Mouse (Mus musculus) hindbrain, postnatal 0 days (tissue): Measurements from ENCODE around the gene Gmpr. TPM values are rescaled to one million over a fixed set of nuclear protein-coding genes. Genes with fewer than 3 reads are reported as not detected.

Source experiments
- ATAC-seq: fragments of 200-750 bp; cut with Nextera tagmentation; 2 replicates; pipeline ENCODE4 v1.8.0; 2017; ENCODE audit warnings: mild to moderate bottlenecking, moderate TSS enrichment, moderate library complexity
- DNase-seq: peaks from one replicate; pipeline ENCODE4 v3.0.0-alpha.2; 2015; ENCODE audit warnings: low spot score
- H3K27ac ChIP-seq: fragments of 300-500 bp; sonication (generic); 2 replicates; pipeline ENCODE4 v1.5.1; 2014; ENCODE audit warnings: mild to moderate bottlenecking
- H3K27me3 ChIP-seq: fragments of 300-500 bp; sonication (generic); 2 replicates; pipeline ENCODE4 v1.6.1; 2014; ENCODE audit warnings: low read length, mixed read lengths; ENCODE audit not compliant: insufficient read depth
- H3K36me3 ChIP-seq: fragments of 300-500 bp; sonication (generic); 2 replicates; pipeline ENCODE4 v1.6.1; 2014; ENCODE audit warnings: low read length, mixed read lengths; ENCODE audit not compliant: insufficient read depth
- H3K4me1 ChIP-seq: fragments of 300-500 bp; sonication (generic); 2 replicates; pipeline ENCODE4 v1.6.1; 2014; ENCODE audit warnings: antibody characterized with exemption, low read length, mixed read lengths; ENCODE audit not compliant: insufficient read depth
- H3K4me2 ChIP-seq: fragments of 300-500 bp; sonication (generic); 2 replicates; pipeline ENCODE4 v1.6.1; 2014; ENCODE audit warnings: low read depth, mild to moderate bottlenecking, low read length, moderate library complexity, mixed read lengths
- H3K4me3 ChIP-seq: fragments of 300-500 bp; sonication (generic); 2 replicates; pipeline ENCODE4 v1.5.1; 2014; ENCODE audit warnings: low read length
- H3K9ac ChIP-seq: fragments of 300-500 bp; sonication (generic); replicated peaks from 2 replicates; pipeline ENCODE4 v1.6.1; 2014; ENCODE audit warnings: mild to moderate bottlenecking, low read length, moderate library complexity, mixed read lengths
- H3K9me3 ChIP-seq: fragments of 300-500 bp; sonication (generic); 2 replicates; pipeline ENCODE4 v1.6.1; 2016; ENCODE audit warnings: low read length, mixed read lengths
- CTCF ChIP-seq: IDR thresholded peaks from 2 replicates; pipeline ENCODE4 v1.5.1; 2016; ENCODE audit warnings: antibody characterized with exemption, control low read depth, low read depth
- WGBS: fragments of 180-500 bp; shearing (Covaris S2); extraction: QIAGEN DNeasy Blood & Tissue Kit; methylation state at CpG from one replicate; pipeline ENCODE4 v1.1.7; 2014; 5-methylcytosine and 5-hydroxymethylcytosine counted together
- polyA plus RNA-seq: library from polyadenylated mRNA; unstranded; fragments of >200 nt; fragmentation: Nextera tagmentation; extraction: Ambion mirVana; gene quantifications from 2 replicates; pipeline ENCODE4 v1.2.1, GENCODE M21; 2015
- total RNA-seq: library from RNA; depleted of rRNA; stranded (reverse); fragments of >200 nt; gene quantifications from 2 replicates; pipeline ENCODE4 v1.2.3, GENCODE M21; 2014; rRNA removed

The Gmpr gene
- total and polyA plus RNA-seq, 2 experiments from 2014 or later: 27.9 to 41.5 TPM

DNA sequence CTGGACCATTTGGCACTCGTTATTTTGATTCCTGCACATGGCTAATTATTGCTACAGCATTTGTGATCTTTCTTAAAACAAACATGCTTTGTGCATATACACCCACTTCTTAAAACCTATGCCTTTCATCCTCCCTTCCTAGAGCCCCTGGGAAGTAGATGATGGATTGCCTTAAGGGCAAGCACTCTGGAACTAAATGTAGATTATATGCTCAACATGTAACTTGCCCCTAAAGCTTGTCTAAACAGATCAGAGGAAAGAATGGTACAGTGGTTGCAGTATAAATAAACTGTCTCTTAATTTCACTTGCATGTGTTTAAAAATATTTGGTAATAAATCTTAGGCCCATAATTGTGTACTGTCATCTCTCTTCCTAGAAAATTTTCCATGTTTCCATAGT lies 86.7 kb downstream of the Gmpr start:
- no peak for TF ChIP-seq CTCF

DNA sequence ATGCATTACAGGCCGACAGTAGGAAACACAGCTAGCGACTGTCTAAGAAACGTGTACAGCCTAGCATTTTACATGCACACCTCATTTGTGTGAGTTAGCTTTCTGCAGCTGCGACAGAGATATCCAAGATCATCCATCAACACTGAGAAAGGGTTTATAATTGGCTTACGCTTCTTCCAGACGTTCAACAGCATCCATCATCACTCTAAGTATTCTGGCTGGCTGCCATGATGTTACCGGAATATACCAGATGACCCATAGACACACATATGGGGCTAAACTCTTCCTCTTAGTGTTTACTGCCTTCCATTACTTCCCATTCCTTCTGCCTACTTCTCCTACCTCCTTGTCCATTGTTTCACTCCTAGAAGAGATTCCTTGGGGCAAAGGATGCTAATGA lies 88.2 kb downstream of the Gmpr start:
- TF ChIP-seq CTCF: no peak
- Histone ChIP-seq H3K4me2 (no peak overlapping the region), H3K36me3 (no peaks in the 10 kb centered on the region), H3K27me3 (no peaks in the 10 kb centered on the region), H3K4me1 (peaks cover 4% of the 10 kb centered on the region; the same call in 1 of the 2 replicates), H3K27ac (no peak overlapping the region), H3K9me3 (no peaks in the 10 kb centered on the region), H3K4me3 (no peak overlapping the region), H3K9ac (no peak overlapping the region)
- 42% methylated on average over 7 of the region's 7 CpGs for WGBS
- DNase-seq (peak; percentile 30), ATAC-seq (no peak)

More for the DNA sequence above, 86.7 kb downstream of the Gmpr start:
- no peak for ATAC-seq
- H3K27ac ChIP-seq: no peak overlapping the region
- 53% methylated on average over 1 of the region's 1 CpGs for WGBS
- no peak for DNase-seq
- no peak overlapping the region for H3K4me3 ChIP-seq
- H3K36me3 ChIP-seq: no peaks in the 10 kb centered on the region
- no peaks in the 10 kb centered on the region for H3K9me3 ChIP-seq
- H3K9ac ChIP-seq: no peak overlapping the region
- no peak overlapping the region for H3K4me2 ChIP-seq
- no peaks in the 10 kb centered on the region for H3K27me3 ChIP-seq
- H3K4me1 ChIP-seq: peaks cover 3% of the 10 kb centered on the region; the same call in 1 of the 2 replicates

DNA sequence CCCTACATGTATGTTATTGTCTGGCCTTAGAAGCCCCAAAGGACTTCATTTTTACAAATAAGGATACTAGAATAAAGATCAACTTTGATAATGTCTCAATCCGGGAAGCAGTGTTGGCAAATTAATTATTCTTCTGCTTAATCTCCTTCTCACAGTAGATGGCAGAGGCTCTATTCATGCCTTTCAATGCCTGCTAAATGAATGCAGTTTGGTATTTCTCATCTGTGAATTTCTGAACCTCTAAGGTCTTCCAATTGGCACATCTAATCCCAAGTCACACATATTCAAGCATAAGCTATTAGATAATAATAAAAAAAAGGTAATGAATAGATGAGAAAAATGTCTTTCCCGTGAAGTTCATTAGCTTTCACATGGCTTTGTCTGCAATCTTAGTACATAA lies 92.6 kb downstream of the Gmpr start:
- Histone ChIP-seq H3K4me3 (no peak overlapping the region), H3K27ac (peak overlapping the region; percentile 48; the same call in 1 of the 2 replicates), H3K27me3 (no peaks in the 10 kb centered on the region), H3K4me2 (no peak overlapping the region), H3K36me3 (no peaks in the 10 kb centered on the region), H3K9me3 (no peaks in the 10 kb centered on the region), H3K9ac (no peak overlapping the region), H3K4me1 (peaks cover 10% of the 10 kb centered on the region; the same call in 1 of the 2 replicates)
- 40% methylated on average over 2 of the region's 2 CpGs for WGBS
- no peak for TF ChIP-seq CTCF
- ATAC-seq (no peak), DNase-seq (no peak)

DNA sequence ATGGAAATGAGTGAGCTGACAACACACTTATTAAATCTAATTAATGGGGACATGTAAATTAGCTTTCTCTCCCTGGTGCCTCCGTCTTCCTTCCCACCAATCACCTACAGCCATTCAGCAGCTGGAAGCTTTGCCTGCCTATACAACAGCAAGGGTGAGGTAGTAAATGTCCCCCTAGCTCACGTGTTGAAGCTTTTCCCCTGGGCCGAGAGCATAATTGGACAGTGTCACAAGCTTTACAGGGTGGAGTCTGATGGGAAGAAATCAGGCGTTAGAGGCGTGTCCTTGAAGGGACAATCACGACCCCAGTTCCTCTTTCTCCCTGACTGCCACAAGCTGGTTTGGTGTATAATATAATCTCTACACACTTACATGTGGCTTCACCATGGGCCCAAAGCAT lies 93.2 kb downstream of the Gmpr start:
- TF ChIP-seq CTCF: no peak
- H3K9me3 ChIP-seq: no peaks in the 10 kb centered on the region
- no peak overlapping the region for H3K9ac ChIP-seq
- 0 out of 2 replicates have a peak, but pooled peaks cover 8% of the 10 kb centered on the region for H3K4me1 ChIP-seq
- 34% methylated on average over 6 of the region's 6 CpGs for WGBS
- H3K4me2 ChIP-seq: no peak overlapping the region
- no peaks in the 10 kb centered on the region for H3K36me3 ChIP-seq
- peak; percentile 55; the same call in 1 of the 2 replicates for ATAC-seq
- DNase-seq: no peak
- no peaks in the 10 kb centered on the region for H3K27me3 ChIP-seq
- H3K4me3 ChIP-seq: no peak overlapping the region
- peak overlapping the region; percentile 48; the same call in 1 of the 2 replicates for H3K27ac ChIP-seq

Other genes with a start within 250 kb of the Gmpr start
- 13.0 and 15.1 TPM in 2 replicates for gene Mylip, start 117.7 kb upstream of the Gmpr start, total RNA-seq
- 4.4 and 4.6 TPM in 2 replicates for gene Mylip, start 117.7 kb upstream of the Gmpr start, polyA plus RNA-seq